Mouse (Mus musculus): ENCODE measurements at regions not wholly inside any gene's neighbourhood (a gene's known extent, or its start where the extent isn't known, plus 50 kb on each side); places are given as distances from the start of the nearest gene placed in this dataset.
A peak's percentile ranks its signal among the peaks of the same experiment; 100 is the strongest.

GRCm38 (mm10) chr11:39794183-39794652 lies 900.8 kb downstream of the Mat2b start:
- DNase-seq: peak; percentile 28 to 55

- no peak for DNase-seq
Measured at GRCm38 (mm10) chr11:39792112-39792511, 902.9 kb downstream of the Mat2b start.

Data from cerebellum, postnatal 14 days (tissue).